29 mouse cellular contexts compared by ENCODE assay signal in the genomic region with DNA sequence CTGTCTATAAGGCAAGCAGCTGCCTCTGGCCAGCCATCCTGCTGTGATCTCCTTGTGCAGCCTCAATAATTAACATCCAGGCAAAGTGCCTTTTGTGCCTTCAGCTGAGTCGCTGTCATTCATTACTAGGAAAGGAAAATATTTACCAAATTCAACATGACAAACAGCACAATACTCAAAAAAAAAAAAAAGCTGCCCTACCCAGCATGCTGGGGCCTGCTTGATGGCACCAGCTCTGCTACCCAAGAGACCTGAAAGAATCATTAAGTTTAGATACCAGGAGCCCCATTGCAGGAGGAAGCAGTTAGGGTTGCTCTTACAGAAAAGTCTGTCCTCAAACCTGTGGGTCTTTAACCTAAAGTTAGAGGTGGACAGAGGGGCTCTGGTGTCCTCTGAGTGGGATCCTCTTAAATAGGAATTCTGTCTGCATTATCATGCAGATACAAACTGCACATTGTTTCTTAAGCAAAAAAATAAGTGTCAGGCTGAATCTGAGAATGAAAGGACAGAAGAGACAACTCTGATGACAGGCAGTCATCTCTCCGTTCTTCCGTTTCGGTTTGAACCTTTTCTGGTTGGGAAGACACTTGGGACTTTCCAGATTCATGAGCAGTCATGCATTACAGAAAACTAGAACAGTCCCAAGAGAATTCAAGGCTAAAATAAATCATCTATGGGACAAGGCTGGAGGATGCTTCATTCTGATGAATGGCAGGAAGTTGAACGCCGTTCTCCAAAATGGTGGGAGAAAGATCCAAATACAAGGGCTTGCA. TPM values are rescaled to one million over a fixed set of nuclear protein-coding genes. Genes with fewer than 3 reads are reported as not detected.
DNase-seq lines count a peak whose midpoint lies in the region; ATAC-seq and TF ChIP-seq lines count a peak whose summit lies in the region.
"Had no signal": no experiment of that assay in that cellular context is flagged by ENCODE, and none has a peak within 500 bp of the region (broad histone marks: within the 10 kb centered on the region; RNA-seq: fewer than 3 reads in every experiment).

No protein-coding gene starts in this region.

- TF ChIP-seq CTCF in kidney, adult 2 months (conservative IDR thresholded peaks at IDR 0.05; ENCODE audit: insufficient read depth, insufficient read length, low read depth, low read length): no peak
- no peak for TF ChIP-seq CTCF in liver, postnatal 0 days (IDR thresholded peaks at IDR 0.05; ENCODE audit: low read depth)
- no peak for TF ChIP-seq CTCF in brain, embryonic 14.5 days (IDR thresholded peaks at IDR 0.05; ENCODE audit: borderline replicate concordance, extremely low read depth, insufficient read depth, insufficient read length)

- H3K4me3 ChIP-seq in kidney, adult 2 months (ENCODE audit: insufficient read depth, low read depth, low read length): no peak overlapping the region
- no peak overlapping the region for H3K4me3 ChIP-seq in kidney, embryonic 15.5 days (replicated peaks)
- no peak overlapping the region for H3K4me3 ChIP-seq in liver, postnatal 0 days (ENCODE audit: low read depth, low read length)
- no peak overlapping the region for H3K4me3 ChIP-seq in liver, embryonic 12.5 days
- H3K4me3 ChIP-seq: embryonic facial prominence, embryonic 13.5 days; forebrain, embryonic 10.5 days; forebrain, embryonic 15.5 days; heart, embryonic 12.5 days; hindbrain, embryonic 15.5 days; intestine, embryonic 15.5 days; limb, embryonic 12.5 days; midbrain, embryonic 12.5 days; myocyte; neural tube, embryonic 12.5 days had no signal

- no peak overlapping the region for H3K4me2 ChIP-seq in kidney, embryonic 15.5 days
- H3K4me2 ChIP-seq in liver, postnatal 0 days (ENCODE audit: low read depth, low read length): no peak overlapping the region
- H3K4me2 ChIP-seq in liver, embryonic 12.5 days: no peak overlapping the region
- H3K4me2 ChIP-seq: embryonic facial prominence, embryonic 13.5 days; forebrain, embryonic 15.5 days; heart, embryonic 12.5 days; hindbrain, embryonic 15.5 days; intestine, embryonic 15.5 days; limb, embryonic 12.5 days; midbrain, embryonic 12.5 days; neural tube, embryonic 12.5 days had no signal

- peak; percentile 51 for DNase-seq in kidney, adult 2 months
- DNase-seq in liver, postnatal 0 days: no peak
- DNase-seq in brain, embryonic 14.5 days (ENCODE audit: low read depth): peak; percentile 47
- no peak for DNase-seq in layer of hippocampus, adult 9-11 months
- DNase-seq in adrenal gland, postnatal 36 days: no peak
- DNase-seq: adrenal gland, adult 8-10 months; cerebellum, adult 18-20 months; gastrocnemius, postnatal 25 days; heart, adult 18-20 months; heart, postnatal 4 days; lung, postnatal 36 days; right cerebral cortex, postnatal 14 days; thymus, adult 18-20 months; thymus, postnatal 25 days had no signal

- H3K36me3 ChIP-seq in kidney, adult 2 months (ENCODE audit: control insufficient read depth, insufficient read depth, low read length): no peaks in the 10 kb centered on the region
- H3K36me3 ChIP-seq in kidney, embryonic 15.5 days: no peaks in the 10 kb centered on the region
- H3K36me3 ChIP-seq in liver, postnatal 0 days (replicated peaks; ENCODE audit: insufficient read depth, low read length): no peaks in the 10 kb centered on the region
- H3K36me3 ChIP-seq in liver, embryonic 12.5 days: no peaks in the 10 kb centered on the region
- H3K36me3 ChIP-seq: embryonic facial prominence, embryonic 13.5 days; forebrain, embryonic 10.5 days; forebrain, embryonic 15.5 days; G1E; heart, embryonic 12.5 days; hindbrain, embryonic 15.5 days; intestine, embryonic 15.5 days; limb, embryonic 12.5 days; midbrain, embryonic 12.5 days; neural tube, embryonic 12.5 days had no signal

- no peaks in the 10 kb centered on the region for H3K4me1 ChIP-seq in kidney, adult 2 months (ENCODE audit: control insufficient read depth, insufficient read depth, low read length)
- H3K4me1 ChIP-seq in kidney, embryonic 15.5 days: no peaks in the 10 kb centered on the region
- peaks cover 3% of the 10 kb centered on the region; the same call in 1 of the 2 replicates for H3K4me1 ChIP-seq in liver, postnatal 0 days (ENCODE audit: insufficient read depth)
- H3K4me1 ChIP-seq in liver, embryonic 12.5 days: no peaks in the 10 kb centered on the region
- H3K4me1 ChIP-seq: embryonic facial prominence, embryonic 13.5 days; forebrain, embryonic 15.5 days; heart, embryonic 12.5 days; intestine, embryonic 15.5 days; midbrain, embryonic 12.5 days had no signal

- H3K27me3 ChIP-seq in kidney, adult 2 months (replicated peaks; ENCODE audit: control insufficient read depth, insufficient read depth, low read length): no peaks in the 10 kb centered on the region
- no peaks in the 10 kb centered on the region for H3K27me3 ChIP-seq in kidney, embryonic 15.5 days
- H3K27me3 ChIP-seq in liver, postnatal 0 days (ENCODE audit: insufficient read depth, low read length): no peaks in the 10 kb centered on the region
- H3K27me3 ChIP-seq in liver, embryonic 12.5 days (replicated peaks): no peaks in the 10 kb centered on the region
- H3K27me3 ChIP-seq: embryonic facial prominence, embryonic 13.5 days; forebrain, embryonic 15.5 days; heart, embryonic 12.5 days; hindbrain, embryonic 15.5 days; intestine, embryonic 15.5 days; limb, embryonic 12.5 days; midbrain, embryonic 12.5 days; neural tube, embryonic 12.5 days had no signal

- no peak for ATAC-seq in kidney, embryonic 15.5 days (replicated peaks; ENCODE audit: low FRiP score)
- no peak for ATAC-seq in liver, postnatal 0 days
- no peak for ATAC-seq in liver, embryonic 12.5 days
- ATAC-seq: forebrain, embryonic 15.5 days; intestine, embryonic 15.5 days had no signal

- TF ChIP-seq EP300 in liver, postnatal 0 days (IDR thresholded peaks at IDR 0.05; ENCODE audit: low read depth): no peak

- no peak overlapping the region for H3K27ac ChIP-seq in kidney, adult 2 months (ENCODE audit: insufficient read depth, low read depth, low read length)
- no peak overlapping the region for H3K27ac ChIP-seq in kidney, embryonic 15.5 days
- H3K27ac ChIP-seq in liver, postnatal 0 days (ENCODE audit: low read depth): peak overlapping the region; percentile 26; the same call in 1 of the 2 replicates
- H3K27ac ChIP-seq in liver, embryonic 12.5 days: no peak overlapping the region
- H3K27ac ChIP-seq: embryonic facial prominence, embryonic 13.5 days; forebrain, embryonic 10.5 days; forebrain, embryonic 15.5 days; hindbrain, embryonic 15.5 days; intestine, embryonic 15.5 days; limb, embryonic 12.5 days; midbrain, embryonic 12.5 days; neural tube, embryonic 12.5 days; stomach, postnatal 0 days had no signal

- no peak for TF ChIP-seq POLR2A in kidney, adult 2 months (IDR thresholded peaks at IDR 0.05; ENCODE audit: low read depth, low read length)
- TF ChIP-seq POLR2A in brain, embryonic 14.5 days (IDR thresholded peaks at IDR 0.05; ENCODE audit: borderline replicate concordance, extremely low read depth, insufficient read depth, insufficient read length, poor library complexity, severe bottlenecking): no peak

- 42% methylated on average over 6 of the region's 6 CpGs for WGBS in kidney, adult 2 months
- 65% methylated on average over 6 of the region's 6 CpGs for WGBS in kidney, embryonic 15.5 days
- 63% methylated on average over 6 of the region's 6 CpGs for WGBS in liver, postnatal 0 days (ENCODE audit: insufficient replicate concordance)
- 79% methylated on average over 6 of the region's 6 CpGs for WGBS in liver, embryonic 12.5 days (ENCODE audit: insufficient replicate concordance)

- no peak overlapping the region for H3K9ac ChIP-seq in kidney, embryonic 15.5 days
- H3K9ac ChIP-seq in liver, postnatal 0 days (replicated peaks): no peak overlapping the region
- no peak overlapping the region for H3K9ac ChIP-seq in liver, embryonic 12.5 days
- H3K9ac ChIP-seq: embryonic facial prominence, embryonic 13.5 days; forebrain, embryonic 15.5 days; heart, embryonic 12.5 days; hindbrain, embryonic 15.5 days; intestine, embryonic 15.5 days; limb, embryonic 12.5 days; midbrain, embryonic 12.5 days; neural tube, embryonic 12.5 days had no signal

- H3K9me3 ChIP-seq in kidney, embryonic 15.5 days (replicated peaks): no peaks in the 10 kb centered on the region
- no peaks in the 10 kb centered on the region for H3K9me3 ChIP-seq in liver, postnatal 0 days (ENCODE audit: low read length)
- H3K9me3 ChIP-seq in liver, embryonic 12.5 days (replicated peaks): no peaks in the 10 kb centered on the region
- H3K9me3 ChIP-seq: embryonic facial prominence, embryonic 13.5 days; forebrain, embryonic 10.5 days; forebrain, embryonic 15.5 days; heart, embryonic 12.5 days; hindbrain, embryonic 15.5 days; intestine, embryonic 15.5 days; limb, embryonic 12.5 days; midbrain, embryonic 12.5 days; neural tube, embryonic 12.5 days had no signal

RNA-seq across cellular contexts. Expression of gene Cacna1e, which starts 33.6 kb away (rescaled TPM):
- polyA plus RNA-seq in kidney, adult 2 months (2012; rRNA removed): 0.08 and 0.28 TPM in 2 replicates
- 0.06 and 0.14 TPM in 2 replicates for polyA plus RNA-seq in kidney, embryonic 15.5 days (2015; fragmentation: Nextera tagmentation; extraction: Ambion mirVana)
- polyA plus RNA-seq in liver, postnatal 0 days (2015; fragmentation: Nextera tagmentation; extraction: Ambion mirVana): 0.20 and 0.26 TPM in 2 replicates
- polyA plus RNA-seq in liver, embryonic 12.5 days (2016; fragmentation: Nextera tagmentation; extraction: Ambion mirVana): 0.05 TPM in 2 replicates
- 18.4 and 28.8 TPM in 2 replicates for polyA plus RNA-seq in brain, embryonic 14.5 days (2012; rRNA removed)
- under 1 TPM; 0.10 to 0.13 TPM for total RNA-seq in adrenal gland, postnatal 36 days (2021)
- polyA plus RNA-seq: C2C12, G1E, myocyte had no signal

Comparison
In these comparisons a context has a peak if more than half of its experiments do, and no peak if none do; other contexts are left out.
1. DNase-seq: peak in kidney, adult 2 months (single experiment) and brain, embryonic 14.5 days (single experiment); none in liver, postnatal 0 days (single experiment), layer of hippocampus, adult 9-11 months (single experiment) and adrenal gland, postnatal 36 days (0 of 2).
2. RNA of gene Cacna1e, which starts 33.6 kb away (polyA plus RNA-seq): 18.4 to 28.8 TPM in brain, embryonic 14.5 days; 0.08 to 0.28 TPM in kidney, adult 2 months, 0.20 to 0.26 TPM in liver, postnatal 0 days, 0.06 to 0.14 TPM in kidney, embryonic 15.5 days and 0.05 TPM in liver, embryonic 12.5 days; every median in the first group is over 10 times any median in the second.